Mouse (Mus musculus): ENCODE data around the gene Grm5. TPM values are rescaled to one million over a fixed set of nuclear protein-coding genes. Genes with fewer than 3 reads are reported as not detected.

Gene Grm5
- total RNA-seq, 2 experiments from 2014 or later, result not detected

- no peak for ATAC-seq (replicated peaks; ENCODE audit: low FRiP score, low TSS enrichment, poor library complexity, severe bottlenecking)
Observed at GRCm38 (mm10) chr7:87838579-87838978, 254.6 kb downstream of the Grm5 start.

- ATAC-seq (replicated peaks; ENCODE audit: low FRiP score, low TSS enrichment, poor library complexity, severe bottlenecking), result no peak
Observed at GRCm38 (mm10) chr7:87843496-87843895, 259.5 kb downstream of the Grm5 start.

- ATAC-seq (replicated peaks; ENCODE audit: low FRiP score, low TSS enrichment, poor library complexity, severe bottlenecking), result no peak
Observed at GRCm38 (mm10) chr7:87846082-87846481, 262.1 kb downstream of the Grm5 start.

- ATAC-seq (replicated peaks; ENCODE audit: low FRiP score, low TSS enrichment, poor library complexity, severe bottlenecking), result no peak
Observed at GRCm38 (mm10) chr7:87925956-87926355, 342.0 kb downstream of the Grm5 start.

- ATAC-seq (replicated peaks; ENCODE audit: low FRiP score, low TSS enrichment, poor library complexity, severe bottlenecking), result no peak
Observed at GRCm38 (mm10) chr7:87937415-87937814, 353.4 kb downstream of the Grm5 start.

- ATAC-seq (replicated peaks; ENCODE audit: low FRiP score, low TSS enrichment, poor library complexity, severe bottlenecking), result no peak
Observed at GRCm38 (mm10) chr7:87938265-87938664, 354.3 kb downstream of the Grm5 start.

GRCm38 (mm10) chr7:87950205-87950604, 366.2 kb downstream of the Grm5 start:
- no peak for ATAC-seq (replicated peaks; ENCODE audit: low FRiP score, low TSS enrichment, poor library complexity, severe bottlenecking)

GRCm38 (mm10) chr7:87973216-87973615, 389.2 kb downstream of the Grm5 start:
- no peak for ATAC-seq (replicated peaks; ENCODE audit: low FRiP score, low TSS enrichment, poor library complexity, severe bottlenecking)

GRCm38 (mm10) chr7:87975041-87975440, 391.1 kb downstream of the Grm5 start:
- ATAC-seq (replicated peaks; ENCODE audit: low FRiP score, low TSS enrichment, poor library complexity, severe bottlenecking), result no peak

GRCm38 (mm10) chr7:87983494-87983893, 399.5 kb downstream of the Grm5 start:
- ATAC-seq (replicated peaks; ENCODE audit: low FRiP score, low TSS enrichment, poor library complexity, severe bottlenecking), result no peak

GRCm38 (mm10) chr7:88014451-88014850, 430.5 kb downstream of the Grm5 start:
- ATAC-seq (replicated peaks; ENCODE audit: low FRiP score, low TSS enrichment, poor library complexity, severe bottlenecking), result no peak

GRCm38 (mm10) chr7:88027411-88028132, 443.6 kb downstream of the Grm5 start:
- ATAC-seq (replicated peaks; ENCODE audit: low FRiP score, low TSS enrichment, poor library complexity, severe bottlenecking), result no peak

GRCm38 (mm10) chr7:88047366-88047765, 463.4 kb downstream of the Grm5 start:
- no peak for ATAC-seq (replicated peaks; ENCODE audit: low FRiP score, low TSS enrichment, poor library complexity, severe bottlenecking)

- no peak for ATAC-seq (replicated peaks; ENCODE audit: low FRiP score, low TSS enrichment, poor library complexity, severe bottlenecking)
Observed at GRCm38 (mm10) chr7:88054224-88054938, 470.4 kb downstream of the Grm5 start.

GRCm38 (mm10) chr7:88056438-88056837, 472.5 kb downstream of the Grm5 start:
- no peak for ATAC-seq (replicated peaks; ENCODE audit: low FRiP score, low TSS enrichment, poor library complexity, severe bottlenecking)

- no peak for ATAC-seq (replicated peaks; ENCODE audit: low FRiP score, low TSS enrichment, poor library complexity, severe bottlenecking)
Observed at GRCm38 (mm10) chr7:88091115-88091514, 507.1 kb downstream of the Grm5 start.

- ATAC-seq (replicated peaks; ENCODE audit: low FRiP score, low TSS enrichment, poor library complexity, severe bottlenecking), result no peak
Observed at GRCm38 (mm10) chr7:88096536-88097107, 512.7 kb downstream of the Grm5 start.

- peak; percentile 90 for ATAC-seq (replicated peaks; ENCODE audit: low FRiP score, low TSS enrichment, poor library complexity, severe bottlenecking)
Observed at GRCm38 (mm10) chr7:88097715-88098114, 513.7 kb downstream of the Grm5 start.

- no peak for ATAC-seq (replicated peaks; ENCODE audit: low FRiP score, low TSS enrichment, poor library complexity, severe bottlenecking)
Observed at GRCm38 (mm10) chr7:88116724-88117409, 532.9 kb downstream of the Grm5 start.

Data from megakaryocyte-erythroid progenitor cell, adult 5-6 weeks (primary cell).